Mouse (Mus musculus): ENCODE measurements around the gene Nme9. TPM values are rescaled to one million over a fixed set of nuclear protein-coding genes. Genes with fewer than 3 reads are reported as not detected.

The Nme9 gene
- total RNA-seq, 2 experiments from 2014 or later: not detected

DNA sequence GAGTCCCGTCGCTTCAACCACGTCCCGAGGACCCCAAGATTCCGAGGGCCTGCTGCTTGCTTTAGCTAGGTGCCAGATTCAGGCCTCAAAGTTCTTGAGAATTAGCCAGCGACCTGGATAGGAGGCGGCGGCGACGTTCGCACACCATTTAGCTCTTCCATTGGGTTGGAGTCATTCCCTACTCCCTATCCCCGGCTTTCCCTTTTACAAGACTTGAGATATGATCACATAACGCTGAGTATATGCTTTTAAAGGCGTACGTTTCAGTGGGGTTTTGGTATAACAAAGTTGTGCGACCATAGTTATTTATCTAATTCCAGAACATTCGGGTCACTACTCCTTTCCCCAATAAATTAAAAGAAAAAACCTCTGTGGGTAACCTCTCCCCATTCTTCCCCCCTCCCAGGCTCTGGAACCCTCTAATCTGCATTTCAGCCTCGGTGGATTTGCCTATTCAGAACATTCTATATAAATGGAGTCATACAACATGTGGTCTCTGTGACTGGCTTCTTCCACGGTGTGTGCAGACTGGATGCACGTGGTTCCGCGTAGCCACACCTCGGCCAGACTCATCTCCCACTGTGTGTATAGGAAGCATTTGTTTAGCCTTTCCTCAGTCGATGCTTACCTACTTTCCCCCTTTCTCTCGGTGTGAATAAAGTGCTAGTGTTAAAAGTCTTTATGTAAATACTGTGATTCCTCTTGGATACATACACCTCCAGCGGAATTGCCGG is 14.1 kb upstream of the Nme9 start, which contains the start of gene Mras:
Mras (minus strand) TSS at position 351 of the 734 bp plus-strand sequence.
- DNase-seq: no peak

GRCm38 (mm10) chr9:99437781-99438565 is 13.3 kb upstream of the Nme9 start:
- no peak for DNase-seq

GRCm38 (mm10) chr9:99439064-99439463 is 12.2 kb upstream of the Nme9 start:
- no peak for DNase-seq

- no peak for DNase-seq
Observed at GRCm38 (mm10) chr9:99440941-99441340, 10.3 kb upstream of the Nme9 start.

DNA sequence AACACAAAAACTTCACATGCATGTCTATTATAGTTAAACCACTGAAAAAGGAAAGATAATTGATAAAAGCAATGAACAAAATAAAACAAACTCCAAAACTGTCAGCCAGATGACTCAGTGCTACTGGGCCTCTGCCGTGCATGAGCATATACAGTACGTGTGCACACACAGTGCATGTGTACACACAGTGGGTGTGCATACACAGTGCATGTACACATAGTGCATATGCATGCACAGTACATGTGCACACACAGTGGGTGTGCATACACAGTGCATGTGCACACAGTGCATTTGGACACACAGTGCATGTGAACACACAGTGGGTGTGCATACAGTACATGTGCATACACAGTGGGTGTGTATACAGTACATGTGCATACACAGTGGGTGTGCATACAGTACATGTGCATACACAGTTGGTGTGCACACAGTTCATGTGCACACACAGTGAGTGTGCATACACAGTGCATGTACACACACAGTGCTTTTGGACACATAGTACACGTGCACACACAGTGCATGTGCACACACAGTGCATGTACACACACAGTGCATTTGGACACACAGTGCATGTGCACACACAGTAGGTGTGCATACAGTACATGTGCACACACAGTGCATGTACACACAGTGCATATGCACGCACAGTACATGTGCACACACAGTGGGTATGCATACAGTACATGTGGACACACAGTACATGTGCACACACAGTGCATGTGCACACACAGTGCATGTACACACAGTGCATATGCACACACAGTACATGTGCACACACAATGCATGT is 9.4 kb upstream of the Nme9 start:
- DNase-seq: no peak

DNA sequence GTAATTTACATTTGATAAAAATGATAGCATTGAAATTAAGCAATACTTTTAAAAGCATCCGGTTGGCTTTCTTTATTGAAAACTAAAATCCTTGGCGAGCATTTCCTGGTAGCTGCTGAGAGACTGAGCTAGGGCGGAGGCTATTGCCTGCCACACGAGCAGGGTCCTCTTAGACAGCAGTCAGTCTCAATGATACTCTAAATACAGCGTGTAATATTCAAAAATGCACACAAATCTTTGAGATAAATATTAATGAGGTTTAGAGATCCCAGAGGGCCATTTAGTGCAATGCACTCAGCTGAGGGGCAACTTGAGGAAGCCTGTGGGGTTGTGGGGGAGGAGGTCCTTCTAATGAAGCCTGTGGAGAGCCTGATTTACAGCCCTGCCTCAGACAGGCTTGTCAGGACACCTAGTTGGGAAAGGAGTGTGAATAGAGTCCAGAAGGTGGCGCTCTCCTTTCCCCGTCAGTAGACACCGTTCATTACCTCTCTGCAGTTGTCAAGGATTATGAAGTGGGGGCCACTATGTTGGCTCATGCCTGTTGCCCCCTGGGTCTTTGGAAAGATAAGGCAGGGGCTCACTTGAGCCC is 6.6 kb upstream of the Nme9 start:
- peak; percentile 26 for DNase-seq

DNA sequence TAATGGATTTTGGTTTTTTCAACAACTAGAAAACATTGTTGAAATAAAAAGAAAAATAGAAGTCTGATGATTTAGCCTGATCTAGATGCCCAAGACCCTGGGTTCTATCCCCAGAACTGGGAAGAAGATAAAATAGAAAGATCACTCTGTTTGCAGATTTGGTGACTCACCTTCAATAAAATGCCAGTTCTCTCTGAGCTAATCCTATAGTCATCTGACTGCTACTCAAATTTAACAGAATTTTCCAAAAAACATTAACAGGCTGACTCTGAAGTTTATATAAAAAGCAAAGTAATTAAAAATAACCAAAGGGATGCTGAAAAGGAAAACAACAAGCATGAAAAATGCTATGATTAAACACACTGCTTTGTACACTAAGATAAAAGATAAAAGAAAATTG is 5.0 kb upstream of the Nme9 start:
- no peak for DNase-seq

- no peak for DNase-seq
Observed at GRCm38 (mm10) chr9:99447323-99447722, 4.0 kb upstream of the Nme9 start.

DNA sequence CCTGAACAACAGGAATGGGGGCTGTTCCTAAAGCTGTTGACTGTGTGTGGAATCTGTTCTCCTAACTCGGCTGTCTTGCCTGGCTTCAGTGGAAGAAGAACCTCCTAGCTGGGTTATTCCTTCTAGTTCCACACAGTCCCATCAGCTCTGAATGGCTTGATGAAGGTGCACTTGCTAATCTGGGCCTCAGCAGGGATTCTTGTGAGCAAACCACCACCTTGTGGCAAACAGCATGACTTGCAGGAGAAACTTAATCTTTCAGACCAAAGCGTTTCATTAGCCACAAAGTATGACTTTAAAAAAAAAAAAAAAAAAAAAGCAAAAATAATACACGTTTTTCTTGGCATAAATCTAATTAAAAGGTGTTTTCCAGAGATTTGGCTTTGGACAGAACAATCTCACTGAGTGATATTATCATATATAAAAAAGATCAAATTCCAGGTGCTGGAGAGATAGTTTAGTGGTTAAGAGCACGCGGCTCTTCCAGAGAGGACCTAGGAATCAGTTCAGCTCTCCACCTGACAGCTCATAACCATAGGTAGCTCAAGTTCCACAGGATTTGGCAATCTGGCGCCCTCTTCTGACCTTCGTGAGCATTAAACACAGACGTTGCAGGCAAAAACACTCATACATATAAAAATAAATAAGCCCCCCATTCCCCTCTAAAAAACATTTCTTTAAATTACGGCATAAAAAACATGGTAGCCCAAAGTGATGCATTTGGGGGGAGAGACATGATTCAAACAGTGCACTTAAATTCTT is 1.2 kb upstream of the Nme9 start:
- DNase-seq: peak; percentile 29

DNA sequence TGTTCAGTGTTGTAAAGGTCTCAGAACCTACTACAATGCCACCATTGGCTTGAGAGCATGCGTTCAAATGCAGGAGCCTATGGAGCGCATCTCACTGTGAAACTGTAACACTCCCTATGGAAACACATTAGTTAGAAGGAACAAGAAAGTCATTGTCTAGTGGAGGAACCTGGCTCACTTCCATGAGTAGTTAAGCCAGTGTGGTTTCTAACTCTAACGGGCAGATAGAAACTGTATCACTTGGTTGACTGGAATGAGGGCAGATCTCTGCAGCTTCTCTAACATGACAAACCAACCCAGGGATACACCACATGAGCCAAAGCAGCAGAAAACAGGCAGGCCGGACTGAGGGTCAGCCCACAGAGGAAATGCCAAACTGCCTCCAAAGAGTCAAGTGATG is 2.9 kb downstream of the Nme9 start:
- DNase-seq: no peak

GRCm38 (mm10) chr9:99458529-99459208 is 7.4 kb downstream of the Nme9 start:
- DNase-seq: peak; percentile 61

DNA sequence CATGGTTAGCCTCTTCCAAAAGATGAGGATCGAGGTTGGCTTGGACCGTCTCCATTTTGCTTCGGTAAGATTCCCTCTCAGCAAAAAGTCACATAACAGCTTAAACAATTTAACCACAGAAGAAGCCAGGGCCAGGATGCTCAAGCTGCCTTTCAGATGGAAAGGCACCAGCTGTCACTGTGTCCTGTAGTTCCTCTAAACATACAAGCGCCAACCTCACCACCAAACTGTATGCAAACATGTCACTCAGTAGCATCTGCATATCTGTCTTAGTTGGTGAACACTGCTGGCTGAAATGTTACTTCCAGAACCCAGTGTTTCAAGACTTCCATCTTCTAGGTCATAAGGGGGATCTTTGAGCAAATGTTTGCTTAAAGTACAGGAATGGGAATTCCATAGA is 8.5 kb downstream of the Nme9 start:
- DNase-seq: no peak

GRCm38 (mm10) chr9:99464876-99465275 is 13.6 kb downstream of the Nme9 start:
- no peak for DNase-seq

DNA sequence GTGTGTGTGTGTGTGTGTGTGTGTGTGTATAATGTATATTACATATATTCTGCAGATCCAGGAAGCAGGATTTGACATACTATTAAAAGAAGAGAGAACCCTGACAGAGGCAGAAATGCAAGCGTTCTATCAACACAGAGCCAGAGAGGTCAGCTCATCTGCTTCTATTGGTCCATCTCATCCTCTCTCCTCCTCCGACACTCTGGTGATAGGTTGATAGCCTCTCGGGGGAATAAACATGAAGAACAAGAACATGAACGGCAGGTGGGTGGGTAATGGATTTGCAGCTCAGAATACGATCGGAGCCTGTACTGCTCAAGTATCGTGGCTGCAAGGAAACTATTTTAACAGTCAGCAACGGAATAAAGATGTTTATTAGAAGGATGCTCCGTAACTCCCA is 17.3 kb downstream of the Nme9 start:
- no peak for DNase-seq

- no peak for DNase-seq
Observed at GRCm38 (mm10) chr9:99469681-99470273, 18.5 kb downstream of the Nme9 start.

GRCm38 (mm10) chr9:99470347-99471092 is 19.2 kb downstream of the Nme9 start:
- no peak for DNase-seq

GRCm38 (mm10) chr9:99471334-99471733 is 20.1 kb downstream of the Nme9 start:
- DNase-seq: no peak

DNA sequence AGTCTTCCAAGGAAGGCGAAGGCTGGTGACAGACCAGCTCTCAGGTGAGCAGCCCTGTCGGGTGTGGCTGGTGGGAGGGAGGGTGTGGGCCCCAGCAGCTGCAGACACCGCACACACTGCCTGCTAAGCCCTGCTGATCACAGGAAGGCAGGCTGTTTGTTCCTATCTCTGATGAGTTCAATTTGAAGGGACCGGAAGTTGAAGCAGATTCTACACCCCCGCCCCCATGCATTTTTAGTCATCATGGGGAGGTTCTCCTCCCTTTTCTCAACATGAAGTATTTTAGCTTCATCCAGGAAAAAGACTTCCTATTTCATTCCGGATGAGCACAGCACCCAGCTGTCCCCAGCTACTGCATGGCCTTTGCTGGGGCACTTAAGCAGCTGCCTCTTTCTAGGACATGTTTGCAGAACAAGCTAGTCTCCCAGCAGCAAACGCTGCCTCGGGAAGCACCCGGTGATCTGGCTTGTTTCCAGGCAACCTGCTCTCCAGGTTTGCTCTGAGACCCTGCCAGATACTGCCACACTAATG is 28.0 kb downstream of the Nme9 start:
- no peak for DNase-seq

GRCm38 (mm10) chr9:99480764-99481163 is 29.5 kb downstream of the Nme9 start:
- DNase-seq: no peak

DNA sequence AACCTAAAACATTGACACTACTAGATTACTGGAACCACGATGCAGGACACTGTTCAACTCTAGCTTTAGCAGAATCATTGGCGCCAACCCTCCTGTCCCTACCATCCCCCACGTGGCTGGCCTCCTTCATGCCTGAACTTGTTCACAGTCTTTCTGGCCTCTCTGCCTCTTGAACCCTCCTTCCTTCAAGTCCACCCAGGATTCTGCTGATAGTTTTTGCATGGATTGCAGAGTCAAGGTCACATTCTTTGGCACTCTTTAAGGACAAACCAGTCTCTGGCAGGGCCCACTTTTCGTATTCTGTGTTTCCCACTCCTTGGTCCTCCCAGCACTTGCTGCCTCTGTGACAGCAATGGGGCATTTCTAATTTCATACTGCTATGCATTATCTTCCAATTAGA is 31.9 kb downstream of the Nme9 start:
- no peak for DNase-seq
